ENCODE assay signal across 14 mouse cellular contexts in genomic region chr10:40467912-40468254, GRCm38 (mm10).
"Had no signal": no experiment of that assay in that cellular context is flagged by ENCODE, and none has a peak within 500 bp of the region (broad histone marks: within the 10 kb centered on the region; RNA-seq: fewer than 3 reads in every experiment).

No protein-coding gene starts in this region.

- H3K36me3 ChIP-seq: liver, embryonic 13.5 days had no signal

- H3K4me3 ChIP-seq: liver, embryonic 13.5 days had no signal

- DNase-seq: kidney, adult 18-20 months; kidney, adult 9 months; kidney, postnatal 14 days; kidney, postnatal 4 days; left cerebral cortex, postnatal 4 days; liver, embryonic 13.5 days; lung, postnatal 10 days; midbrain, embryonic 14.5 days; right cerebral cortex, adult 18-20 months; right cerebral cortex, postnatal 14 days; right cerebral cortex, postnatal 4 days; thymus, adult 18-20 months; thymus, postnatal 36 days had no signal

- H3K4me1 ChIP-seq: liver, embryonic 13.5 days had no signal

- H3K9me3 ChIP-seq: liver, embryonic 13.5 days had no signal

- H3K27me3 ChIP-seq: liver, embryonic 13.5 days had no signal

- H3K4me2 ChIP-seq: liver, embryonic 13.5 days; midbrain, embryonic 11.5 days had no signal

- H3K9ac ChIP-seq: liver, embryonic 13.5 days had no signal

- H3K27ac ChIP-seq: liver, embryonic 13.5 days had no signal
